Mouse (Mus musculus): ENCODE data around the gene Gnpda2. TPM values are rescaled to one million over a fixed set of nuclear protein-coding genes. Genes with fewer than 3 reads are reported as not detected.

Gnpda2 gene
- polyA plus RNA-seq, 1 experiment from 2014 or later, result 37.5 TPM

DNA sequence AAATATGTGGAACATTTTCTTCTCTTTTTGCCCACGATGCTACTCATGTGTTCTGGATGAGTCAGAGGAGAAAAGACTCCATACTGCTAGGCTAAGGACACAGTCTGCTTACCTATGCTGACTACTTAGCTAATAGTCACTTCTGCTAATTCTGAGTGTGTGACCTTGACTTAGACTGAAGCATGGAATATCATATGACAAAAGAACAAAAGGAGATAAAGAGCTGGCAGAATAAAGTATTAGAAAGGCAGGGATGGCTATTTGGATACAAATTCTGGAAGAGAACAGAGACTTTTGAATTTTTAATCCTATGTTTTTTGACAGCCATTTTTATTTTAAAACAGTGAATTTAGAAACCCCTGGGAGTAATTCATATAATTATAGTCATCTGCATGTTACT lies 50.5 kb downstream of the Gnpda2 start:
- Histone ChIP-seq H3K4me1 (replicated peaks; ENCODE audit: control insufficient read depth, insufficient read depth, low read length) (no peaks in the 10 kb centered on the region), H3K9me3 (ENCODE audit: control insufficient read depth, low read length) (no peaks in the 10 kb centered on the region), H3K36me3 (replicated peaks; ENCODE audit: control insufficient read depth, insufficient read depth) (no peaks in the 10 kb centered on the region), H3K27me3 (ENCODE audit: control insufficient read depth, insufficient read depth, low read length) (no peaks in the 10 kb centered on the region), H3K4me3 (replicated peaks; ENCODE audit: low read length) (no peak overlapping the region), H3K27ac (no peak overlapping the region), H3K4me2 (replicated peaks) (no peak overlapping the region), H3K9ac (no peak overlapping the region)
- 86% methylated on average over 1 of the region's 1 CpGs for WGBS
- ATAC-seq (ENCODE audit: low FRiP score) (no peak), DNase-seq (ENCODE audit: low spot score) (no peak)

DNA sequence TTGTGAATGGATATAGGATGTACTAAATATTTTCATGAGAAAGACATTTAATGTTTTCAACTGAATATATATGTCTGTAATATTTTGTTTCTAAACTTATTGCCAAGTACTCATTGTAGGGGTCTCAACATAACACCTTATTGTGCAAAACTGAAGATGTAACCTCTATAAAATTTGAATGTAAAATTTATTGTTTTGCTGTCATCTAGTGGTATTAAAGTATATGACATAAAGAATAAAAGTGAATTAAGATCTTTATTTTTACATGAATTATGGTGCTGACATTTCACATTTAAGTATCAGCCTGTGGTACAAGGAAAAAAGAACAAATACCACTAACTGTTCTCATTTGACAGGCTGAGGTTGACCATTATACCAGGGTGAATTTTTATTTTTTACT lies 68.2 kb downstream of the Gnpda2 start:
- DNase-seq (ENCODE audit: low spot score), result no peak
- no peaks in the 10 kb centered on the region for H3K36me3 ChIP-seq (replicated peaks; ENCODE audit: control insufficient read depth, insufficient read depth)
- no peaks in the 10 kb centered on the region for H3K27me3 ChIP-seq (ENCODE audit: control insufficient read depth, insufficient read depth, low read length)
- no peak for ATAC-seq (ENCODE audit: low FRiP score)
- no peak overlapping the region for H3K9ac ChIP-seq
- no peak overlapping the region for H3K27ac ChIP-seq
- H3K4me2 ChIP-seq (replicated peaks), result no peak overlapping the region
- H3K4me1 ChIP-seq (replicated peaks; ENCODE audit: control insufficient read depth, insufficient read depth, low read length), result no peaks in the 10 kb centered on the region
- H3K9me3 ChIP-seq (ENCODE audit: control insufficient read depth, low read length), result no peaks in the 10 kb centered on the region
- no peak overlapping the region for H3K4me3 ChIP-seq (replicated peaks; ENCODE audit: low read length)

Other genes with a start within 250 kb of the Gnpda2 start
- not detected in 2 replicates for gene Yipf7, start 49.7 kb downstream of the Gnpda2 start, polyA plus RNA-seq (2014; fragmentation: Nextera tagmentation; extraction: Ambion mirVana)
- gene Guf1, start 35.4 kb downstream of the Gnpda2 start, polyA plus RNA-seq (2014; fragmentation: Nextera tagmentation; extraction: Ambion mirVana), result 45.0 and 50.3 TPM in 2 replicates